In genomic region chr5:24451264-24452029, GRCm38 (mm10) we compare ENCODE assay signal across 8 mouse cellular contexts. TPM values are rescaled to one million over a fixed set of nuclear protein-coding genes. Genes with fewer than 3 reads are reported as not detected.
DNase-seq lines count a peak whose midpoint lies in the region.

No protein-coding gene starts in this region.

- H3K27ac ChIP-seq in hindbrain, embryonic 10.5 days = peak overlapping the region; percentile 97

- 2% methylated on average over 66 of the region's 66 CpGs for WGBS in hindbrain, embryonic 10.5 days

- no peaks in the 10 kb centered on the region for H3K9me3 ChIP-seq in hindbrain, embryonic 10.5 days

- H3K4me1 ChIP-seq in hindbrain, embryonic 10.5 days (replicated peaks) = peaks cover 66% of the 10 kb centered on the region

- DNase-seq in Muller cell, postnatal 12 days (ENCODE audit: inconsistent ontology term) = peak; percentile 94
- peak; percentile 84 for DNase-seq in cerebellum, adult 8-10 months
- DNase-seq in forelimb bud, embryonic 11.5 days (ENCODE audit: low read depth, low spot score) = peak; percentile 88
- DNase-seq in hindbrain, embryonic 10.5 days (ENCODE audit: low spot score) = peak; percentile 89
- peak; percentile 72 to 82 for DNase-seq in layer of hippocampus, postnatal 25 days (ENCODE audit: extremely low spot score in 1 of 2, low spot score in 1 of 2)
- DNase-seq in lung, postnatal 25 days (ENCODE audit: low spot score) = peak; percentile 84
- peak; percentile 83 for DNase-seq in retina, embryonic 14.5 days (ENCODE audit: low spot score)
- peak; percentile 82 to 88 for DNase-seq in thymus, postnatal 36 days

- peaks cover 24% of the 10 kb centered on the region; the same call in 1 of the 2 replicates for H3K27me3 ChIP-seq in hindbrain, embryonic 10.5 days (ENCODE audit: insufficient read depth, poor library complexity, severe bottlenecking)

- peaks cover 16% of the 10 kb centered on the region for H3K36me3 ChIP-seq in hindbrain, embryonic 10.5 days

- peak overlapping the region; percentile 95 for H3K4me3 ChIP-seq in hindbrain, embryonic 10.5 days

RNA-seq across cellular contexts. Expression of gene Agap3, which starts 0.5 kb away (rescaled TPM):
- polyA plus RNA-seq in hindbrain, embryonic 10.5 days (2016; fragmentation: Nextera tagmentation; extraction: Ambion mirVana) = 31.9 and 36.5 TPM in 2 replicates
- 100 to 1,000 TPM; 611 to 653 TPM for total RNA-seq in layer of hippocampus, postnatal 25 days (2021)

RNA-seq across cellular contexts. Expression of gene Tmub1, which starts 3.8 kb away (rescaled TPM):
- polyA plus RNA-seq in hindbrain, embryonic 10.5 days (2016; fragmentation: Nextera tagmentation; extraction: Ambion mirVana) = 32.7 and 38.4 TPM in 2 replicates
- 10 to 100 TPM; 21.2 to 27.2 TPM for total RNA-seq in layer of hippocampus, postnatal 25 days (2021)

RNA-seq across cellular contexts. Expression of gene Fastk, which starts 6.4 kb away (rescaled TPM):
- polyA plus RNA-seq in hindbrain, embryonic 10.5 days (2016; fragmentation: Nextera tagmentation; extraction: Ambion mirVana) = 114 and 127 TPM in 2 replicates
- total RNA-seq in layer of hippocampus, postnatal 25 days (2021) = 100 to 1,000 TPM; 119 to 121 TPM

RNA-seq across cellular contexts. Expression of gene Slc4a2, which starts 27.8 kb away (rescaled TPM):
- 33.5 and 39.7 TPM in 2 replicates for polyA plus RNA-seq in hindbrain, embryonic 10.5 days (2016; fragmentation: Nextera tagmentation; extraction: Ambion mirVana)
- total RNA-seq in layer of hippocampus, postnatal 25 days (2021) = 10 to 100 TPM; 31.7 to 34.4 TPM

RNA-seq across cellular contexts. Expression of gene Cdk5, which starts 28.1 kb away (rescaled TPM):
- polyA plus RNA-seq in hindbrain, embryonic 10.5 days (2016; fragmentation: Nextera tagmentation; extraction: Ambion mirVana) = 46.4 and 61.4 TPM in 2 replicates
- 100 to 1,000 TPM; 126 to 130 TPM for total RNA-seq in layer of hippocampus, postnatal 25 days (2021)

Comparison
In these comparisons a context has a peak if more than half of its experiments do, and no peak if none do; other contexts are left out.
1. Peak in every context shown above with its lines: DNase-seq, H3K4me3 ChIP-seq and H3K27ac ChIP-seq.